Mouse (Mus musculus) limb, embryonic 12.5 days (tissue): ENCODE data around the gene N4bp3. TPM values are rescaled to one million over a fixed set of nuclear protein-coding genes. Genes with fewer than 3 reads are reported as not detected.

Source experiments
- ATAC-seq: fragments of 200-750 bp; cut with Nextera tagmentation; 2 replicates; pipeline ENCODE4 v1.8.0; 2017; ENCODE audit warnings: low read depth, moderate TSS enrichment; ENCODE audit not compliant: insufficient number of reproducible peaks, insufficient read depth, low FRiP score, low TSS enrichment
- H3K27ac ChIP-seq: fragments of 300-500 bp; sonication (generic); 2 replicates; pipeline ENCODE4 v1.5.1; 2016; ENCODE audit warnings: mild to moderate bottlenecking, moderate library complexity
- H3K27me3 ChIP-seq: fragments of 300-500 bp; sonication (generic); 2 replicates; pipeline ENCODE4 v1.6.1; 2016; ENCODE audit warnings: mild to moderate bottlenecking, moderate library complexity
- H3K36me3 ChIP-seq: fragments of 300-500 bp; sonication (generic); 2 replicates; pipeline ENCODE4 v1.6.1; 2016; ENCODE audit warnings: mild to moderate bottlenecking, moderate library complexity
- H3K4me1 ChIP-seq: fragments of 300-500 bp; sonication (generic); replicated peaks from 2 replicates; pipeline ENCODE4 v1.6.1; 2016
- H3K4me2 ChIP-seq: fragments of 300-500 bp; sonication (generic); 2 replicates; pipeline ENCODE4 v1.6.1; 2016; ENCODE audit warnings: mild to moderate bottlenecking, moderate library complexity
- H3K4me3 ChIP-seq: fragments of 300-500 bp; sonication (generic); replicated peaks from 2 replicates; pipeline ENCODE4 v1.5.1; 2016; ENCODE audit warnings: mild to moderate bottlenecking
- H3K9ac ChIP-seq: fragments of 300-500 bp; sonication (generic); replicated peaks from 2 replicates; pipeline ENCODE4 v1.6.1; 2016; ENCODE audit warnings: mild to moderate bottlenecking, moderate library complexity
- H3K9me3 ChIP-seq: fragments of 300-500 bp; sonication (generic); 2 replicates; pipeline ENCODE4 v1.6.1; 2016; ENCODE audit warnings: mild to moderate bottlenecking, moderate library complexity
- WGBS: fragments of 180-500 bp; shearing (Covaris S2); methylation state at CpG from one replicate; pipeline ENCODE4 v1.1.7; 2016; 5-methylcytosine and 5-hydroxymethylcytosine counted together
- polyA plus RNA-seq: library from polyadenylated mRNA; unstranded; fragments of >200 nt; fragmentation: Nextera tagmentation; extraction: Ambion mirVana; gene quantifications from 2 replicates; pipeline ENCODE4 v1.2.1, GENCODE M21; 2016

Gene N4bp3
- polyA plus RNA-seq, 1 experiment from 2014 or later: 28.0 TPM

DNA sequence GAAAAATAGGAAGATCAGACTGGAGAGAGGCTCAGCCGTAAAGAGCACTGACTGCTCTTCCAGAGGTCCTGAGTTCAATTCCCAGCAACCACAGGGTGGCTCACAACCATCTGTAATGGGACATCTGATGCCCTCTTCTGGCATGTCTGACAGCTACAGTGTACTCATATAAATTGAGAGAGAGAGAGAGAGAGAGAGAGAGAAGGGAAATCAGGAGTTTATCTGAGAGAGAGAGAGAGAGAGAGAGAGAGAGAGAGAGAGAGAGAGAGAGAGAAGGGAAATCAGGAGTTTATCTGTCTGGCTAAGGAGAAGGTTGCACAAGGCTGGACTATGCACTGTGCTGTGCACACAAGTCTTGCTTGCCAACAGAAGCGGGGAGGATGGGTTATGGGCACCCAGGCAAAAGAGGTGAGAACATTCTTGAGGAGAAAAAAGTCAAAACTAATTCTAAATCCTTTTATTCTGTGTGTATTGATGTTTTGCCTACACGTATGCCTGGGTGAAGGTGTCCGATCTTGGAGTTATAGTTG is 2.3 kb upstream of the N4bp3 start:
- H3K36me3 ChIP-seq: no peaks in the 10 kb centered on the region
- no peak overlapping the region for H3K4me3 ChIP-seq
- H3K9ac ChIP-seq: no peak overlapping the region
- no peaks in the 10 kb centered on the region; the same call in 1 of the 2 replicates for H3K9me3 ChIP-seq
- ATAC-seq: no peak
- H3K4me2 ChIP-seq: no peak overlapping the region
- WGBS: 95% methylated on average over 4 of the region's 4 CpGs
- H3K27me3 ChIP-seq: peaks cover 5% of the 10 kb centered on the region; the same call in 1 of the 2 replicates
- H3K4me1 ChIP-seq: peaks cover 38% of the 10 kb centered on the region
- H3K27ac ChIP-seq: no peak overlapping the region

DNA sequence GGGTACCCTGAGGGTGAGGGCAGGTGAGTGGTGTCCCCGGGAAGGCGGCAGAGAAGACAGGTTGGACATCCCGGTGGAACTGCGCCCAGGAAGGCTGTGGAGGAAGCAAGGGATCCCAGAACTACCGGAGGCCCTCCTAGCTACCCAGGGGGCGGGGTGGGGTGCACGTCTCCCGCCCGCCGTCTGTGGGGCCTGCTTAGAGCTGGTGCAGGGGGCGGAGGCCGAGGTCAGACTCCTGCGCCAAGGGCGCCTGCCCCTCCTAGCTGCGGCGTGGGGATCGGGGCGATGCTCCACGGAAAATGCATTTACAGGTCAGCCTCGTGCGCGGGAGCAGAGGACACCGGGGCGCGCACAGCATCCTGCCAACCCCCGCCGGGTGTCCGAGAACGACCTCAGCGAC is 381 bp downstream of the N4bp3 start:
- peaks cover 5% of the 10 kb centered on the region; the same call in 1 of the 2 replicates for H3K27me3 ChIP-seq
- H3K9me3 ChIP-seq: no peaks in the 10 kb centered on the region; the same call in 1 of the 2 replicates
- peaks cover 44% of the 10 kb centered on the region for H3K4me1 ChIP-seq
- peak overlapping the region; percentile 70 for H3K4me3 ChIP-seq
- ATAC-seq: 0 out of 2 replicates have a peak, but pooled peaks have one; percentile 13
- peak overlapping the region; percentile 93 for H3K4me2 ChIP-seq
- H3K27ac ChIP-seq: peak overlapping the region; percentile 67
- under 1% methylated on average over 25 of the region's 30 CpGs for WGBS
- peaks cover 6% of the 10 kb centered on the region for H3K36me3 ChIP-seq
- peak overlapping the region; percentile 81 for H3K9ac ChIP-seq

DNA sequence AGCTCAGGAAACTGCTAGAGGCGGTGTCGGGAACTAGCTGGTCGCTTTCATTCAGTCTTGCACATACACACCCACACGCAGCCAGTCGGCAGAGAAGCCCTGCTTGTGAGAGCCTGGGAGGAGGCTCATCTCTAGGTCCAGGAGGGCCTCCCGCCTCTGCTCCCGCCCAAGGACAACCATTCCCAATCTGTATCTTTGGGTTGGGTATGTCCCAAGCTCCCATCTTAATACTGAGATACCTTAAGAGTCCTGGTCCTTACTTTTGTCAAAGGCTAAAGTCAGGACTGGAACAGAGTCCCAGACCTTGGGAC is 798 bp downstream of the N4bp3 start:
- Histone ChIP-seq H3K27me3 (peaks cover 5% of the 10 kb centered on the region; the same call in 1 of the 2 replicates), H3K4me1 (peaks cover 44% of the 10 kb centered on the region), H3K9me3 (no peaks in the 10 kb centered on the region; the same call in 1 of the 2 replicates), H3K4me2 (peak overlapping the region; percentile 93), H3K27ac (peak overlapping the region; percentile 67), H3K9ac (peak overlapping the region; percentile 81), H3K36me3 (peaks cover 11% of the 10 kb centered on the region), H3K4me3 (peak overlapping the region; percentile 70)
- 4% methylated on average over 7 of the region's 7 CpGs for WGBS
- ATAC-seq: no peak

DNA sequence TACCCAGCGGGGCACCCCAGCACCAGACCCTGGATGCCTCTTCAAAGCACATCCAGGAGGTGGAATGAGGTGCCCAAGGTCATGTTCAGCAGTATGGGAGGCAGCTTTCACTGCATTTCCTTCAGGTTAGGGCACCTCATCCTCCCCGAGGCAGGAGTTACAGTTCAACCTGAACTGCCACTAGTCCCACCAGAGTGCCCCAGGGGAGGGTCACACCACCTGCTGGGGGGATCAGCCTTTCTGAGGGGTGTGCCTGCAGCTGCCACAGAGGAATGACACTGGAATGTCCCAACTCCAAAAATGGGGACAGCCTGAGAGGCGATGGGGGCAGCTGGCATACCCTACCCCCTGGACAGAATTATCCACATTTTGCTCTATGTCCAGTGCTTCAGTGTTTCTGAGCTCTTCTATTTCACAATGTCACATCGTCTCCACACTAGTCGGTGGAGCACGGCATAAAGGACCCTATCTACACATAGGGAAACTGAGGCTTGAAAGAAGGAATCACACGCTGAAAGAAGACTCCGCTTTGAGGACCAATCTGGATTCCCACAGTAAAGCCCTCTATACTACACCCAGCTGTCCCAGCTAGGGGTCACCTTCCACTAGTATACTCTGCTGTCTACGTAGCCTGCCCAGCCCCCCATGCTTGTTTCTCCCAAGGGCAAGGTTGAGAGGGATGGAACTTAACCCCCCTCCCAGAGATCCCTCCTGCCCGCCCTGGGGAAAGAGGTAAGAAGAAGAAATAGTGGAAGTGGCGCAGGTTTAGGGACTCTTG is 1.3 kb downstream of the N4bp3 start:
- peaks cover 5% of the 10 kb centered on the region; the same call in 1 of the 2 replicates for H3K27me3 ChIP-seq
- peaks cover 46% of the 10 kb centered on the region for H3K4me1 ChIP-seq
- 29% methylated on average over 11 of the region's 11 CpGs for WGBS
- H3K36me3 ChIP-seq: peaks cover 16% of the 10 kb centered on the region
- peak overlapping the region; percentile 70 for H3K4me3 ChIP-seq
- peak overlapping the region; percentile 83 for H3K27ac ChIP-seq
- ATAC-seq: 0 out of 2 replicates have a peak, but pooled peaks have one; percentile 15
- no peaks in the 10 kb centered on the region; the same call in 1 of the 2 replicates for H3K9me3 ChIP-seq
- peak overlapping the region; percentile 93 for H3K4me2 ChIP-seq
- H3K9ac ChIP-seq: peak overlapping the region; percentile 81

DNA sequence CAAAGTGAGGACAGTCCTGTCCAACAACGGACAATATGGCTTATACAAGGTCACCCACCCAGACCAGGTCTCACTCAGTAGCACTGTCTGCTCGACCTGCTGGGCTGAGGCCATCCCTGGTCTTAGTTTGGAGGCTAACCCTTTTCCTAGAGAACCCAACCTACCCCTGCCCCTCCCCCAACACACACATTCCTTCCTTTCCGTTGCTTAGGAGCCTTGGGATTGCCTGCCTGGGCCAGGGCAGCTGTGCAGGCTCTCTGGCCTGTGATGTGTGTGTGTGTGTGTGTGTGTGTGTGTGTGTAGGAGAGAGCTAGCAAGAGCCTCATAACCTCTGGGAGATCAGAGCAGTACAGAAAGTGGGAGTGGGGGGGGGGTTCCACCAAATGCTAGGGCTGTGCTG is 2.1 kb downstream of the N4bp3 start:
- peak overlapping the region; percentile 83 for H3K27ac ChIP-seq
- H3K4me2 ChIP-seq: peak overlapping the region; percentile 93
- peaks cover 23% of the 10 kb centered on the region for H3K36me3 ChIP-seq
- no peaks in the 10 kb centered on the region; the same call in 1 of the 2 replicates for H3K9me3 ChIP-seq
- H3K27me3 ChIP-seq: peaks cover 8% of the 10 kb centered on the region; the same call in 1 of the 2 replicates
- WGBS: 24% methylated on average over 3 of the region's 3 CpGs
- 0 out of 2 replicates have a peak, but pooled peaks have one; percentile 22 for ATAC-seq
- no peak overlapping the region; the same call in 1 of the 2 replicates for H3K9ac ChIP-seq
- peak overlapping the region; percentile 70 for H3K4me3 ChIP-seq
- H3K4me1 ChIP-seq: peaks cover 53% of the 10 kb centered on the region

DNA sequence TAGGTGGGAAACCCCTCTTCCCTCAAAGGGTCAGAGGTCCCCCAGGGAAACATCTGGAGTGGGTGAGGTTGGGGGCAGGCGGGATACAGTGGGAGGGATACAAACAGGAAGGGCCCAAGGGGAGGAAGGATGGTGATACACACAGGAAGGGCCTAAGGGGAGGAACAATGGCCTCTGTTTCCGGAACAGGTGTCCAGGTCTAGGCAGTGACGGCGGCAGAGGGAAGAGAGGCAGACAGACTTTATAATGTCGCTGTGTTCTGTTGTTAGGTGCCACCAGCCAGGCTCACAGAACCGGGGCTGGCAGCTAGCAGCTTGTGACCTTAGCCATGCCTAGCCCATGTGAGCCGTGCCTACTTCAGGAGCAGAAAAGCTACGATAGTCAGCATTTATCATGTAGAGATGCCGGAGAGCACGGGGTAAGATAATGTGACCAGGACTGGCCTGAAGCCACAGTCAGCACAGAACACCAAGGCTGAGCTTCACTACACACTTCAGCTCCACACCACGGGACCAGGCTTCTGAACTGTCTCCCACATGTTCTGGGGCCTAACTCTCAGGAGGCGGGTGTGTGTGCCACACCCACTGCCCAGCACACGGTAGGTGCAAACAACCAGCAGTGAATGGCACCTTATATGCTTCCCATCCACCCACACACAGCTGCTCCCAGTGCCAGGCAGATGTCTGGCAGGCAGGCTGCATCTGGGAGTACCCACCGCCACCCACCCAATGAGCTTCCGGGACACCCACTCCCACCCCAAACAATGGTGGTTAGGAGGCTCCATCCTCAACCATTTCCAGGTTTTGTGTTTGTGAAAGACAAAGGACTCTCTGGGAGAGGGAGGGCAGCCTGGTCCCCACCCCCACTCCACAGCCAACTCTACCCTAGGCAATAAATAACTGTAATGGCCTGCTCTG is 3.6 kb downstream of the N4bp3 start:
- Histone ChIP-seq H3K36me3 (peaks cover 37% of the 10 kb centered on the region), H3K9me3 (no peaks in the 10 kb centered on the region; the same call in 1 of the 2 replicates), H3K27me3 (peaks cover 11% of the 10 kb centered on the region; the same call in 1 of the 2 replicates), H3K4me2 (peak overlapping the region; percentile 93), H3K9ac (no peak overlapping the region), H3K27ac (peak overlapping the region; percentile 83), H3K4me3 (0 out of 2 replicates have a peak overlapping the region, but pooled peaks have one; percentile 4), H3K4me1 (peaks cover 57% of the 10 kb centered on the region)
- no peak for ATAC-seq
- WGBS: 56% methylated on average over 15 of the region's 15 CpGs

DNA sequence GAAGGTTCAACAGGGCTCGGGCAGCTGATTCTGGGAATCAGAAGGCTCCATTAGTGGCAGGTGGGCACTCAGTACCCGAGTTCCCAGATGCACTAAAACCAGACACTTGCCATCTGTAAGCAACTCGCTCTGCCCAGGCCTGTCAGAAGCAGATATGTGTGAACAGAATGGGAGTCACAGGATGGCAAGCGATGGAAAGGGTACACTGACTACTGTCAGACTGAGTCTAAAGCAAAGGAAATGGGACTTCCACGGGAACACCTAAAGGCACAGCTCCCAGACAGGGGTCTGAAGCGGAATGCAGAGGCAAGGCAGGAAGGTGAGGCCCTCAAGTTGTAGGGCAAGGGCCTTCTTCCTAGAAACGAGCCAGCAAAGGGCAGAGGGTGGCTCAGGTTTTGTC is 4.4 kb downstream of the N4bp3 start:
- no peak overlapping the region for H3K27ac ChIP-seq

DNA sequence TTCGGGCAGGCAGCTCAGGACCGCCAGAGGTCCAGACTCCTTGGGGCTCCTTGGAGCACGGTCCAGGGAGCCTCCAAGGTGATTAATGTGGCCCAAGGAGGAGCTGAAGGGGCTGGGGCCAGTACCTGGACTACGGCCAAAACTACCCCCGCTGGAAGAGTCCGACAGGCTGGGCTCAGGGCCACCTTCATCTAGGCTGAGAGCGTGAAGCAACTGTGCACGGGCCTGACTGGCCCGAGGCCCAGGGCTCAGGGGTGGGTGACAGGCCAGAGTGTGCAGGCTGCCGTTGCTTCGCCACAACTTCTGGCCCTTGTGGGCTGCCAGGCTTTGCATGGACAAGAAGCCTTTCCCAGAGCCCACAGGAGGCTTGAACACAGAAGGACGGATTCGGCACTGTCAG is 5.3 kb downstream of the N4bp3 start:
- Histone ChIP-seq H3K27me3 (peaks cover 11% of the 10 kb centered on the region; the same call in 1 of the 2 replicates), H3K27ac (no peak overlapping the region), H3K4me1 (peaks cover 51% of the 10 kb centered on the region), H3K9me3 (no peaks in the 10 kb centered on the region), H3K9ac (0 out of 2 replicates have a peak overlapping the region, but pooled peaks have one; percentile 42), H3K36me3 (peaks cover 37% of the 10 kb centered on the region), H3K4me2 (no peak overlapping the region), H3K4me3 (no peak overlapping the region)
- ATAC-seq: no peak
- WGBS: 86% methylated on average over 13 of the region's 13 CpGs

More for the DNA sequence above, 4.4 kb downstream of the N4bp3 start:
- Histone ChIP-seq H3K4me3 (no peak overlapping the region), H3K9ac (no peak overlapping the region), H3K36me3 (peaks cover 37% of the 10 kb centered on the region), H3K27me3 (peaks cover 11% of the 10 kb centered on the region; the same call in 1 of the 2 replicates), H3K9me3 (no peaks in the 10 kb centered on the region), H3K4me1 (peaks cover 57% of the 10 kb centered on the region), H3K4me2 (no peak overlapping the region)
- 69% methylated on average over 7 of the region's 7 CpGs for WGBS
- ATAC-seq: no peak

DNA sequence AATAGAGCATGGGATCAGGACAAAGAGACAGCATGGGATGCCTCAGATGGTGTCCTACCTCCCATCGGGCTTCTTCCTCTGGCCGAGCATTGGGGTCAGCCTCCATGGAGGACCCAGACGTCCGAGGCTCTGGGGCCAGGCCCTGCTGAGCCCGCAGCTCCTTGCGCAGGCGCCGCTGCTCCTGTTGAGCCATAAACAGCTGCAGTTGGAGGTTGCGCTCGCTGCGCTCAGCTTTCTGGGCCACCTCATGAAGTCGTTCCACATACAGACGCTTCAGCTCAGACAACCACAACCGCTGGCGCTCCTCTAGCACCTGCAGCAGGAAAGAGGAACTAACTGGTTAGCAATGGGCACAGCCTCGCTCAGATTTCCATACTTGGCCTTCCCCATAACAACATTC is 6.4 kb downstream of the N4bp3 start:
- Histone ChIP-seq H3K4me3 (no peak overlapping the region), H3K4me1 (peaks cover 40% of the 10 kb centered on the region), H3K4me2 (peak overlapping the region; percentile 24; the same call in 1 of the 2 replicates), H3K36me3 (peaks cover 37% of the 10 kb centered on the region), H3K9ac (no peak overlapping the region), H3K27me3 (0 out of 2 replicates have a peak, but pooled peaks cover 6% of the 10 kb centered on the region), H3K27ac (0 out of 2 replicates have a peak overlapping the region, but pooled peaks have one; percentile 29), H3K9me3 (no peaks in the 10 kb centered on the region)
- 76% methylated on average over 16 of the region's 16 CpGs for WGBS
- no peak for ATAC-seq

DNA sequence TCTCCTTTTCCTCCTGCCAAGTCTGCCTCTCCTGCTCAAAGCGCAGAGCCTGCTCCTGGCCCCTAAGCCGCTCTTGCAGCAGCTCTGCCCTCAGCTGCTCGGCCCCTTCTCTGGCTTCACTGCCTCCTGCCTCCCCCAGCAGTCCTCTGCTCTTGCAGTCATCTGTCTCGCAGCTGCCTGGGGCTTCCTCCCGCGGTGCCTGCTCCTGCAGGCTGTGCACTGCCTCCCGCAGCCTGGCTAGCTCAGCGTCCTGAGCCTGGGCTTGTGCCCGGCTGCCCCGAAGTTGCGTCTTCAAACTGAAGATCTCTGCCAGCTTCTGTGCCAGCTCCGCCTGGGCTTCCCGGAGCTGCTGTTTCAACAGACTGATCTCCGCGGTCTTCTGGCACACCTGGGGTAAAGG is 6.9 kb downstream of the N4bp3 start:
- Histone ChIP-seq H3K4me2 (peak overlapping the region; percentile 24; the same call in 1 of the 2 replicates), H3K36me3 (peaks cover 37% of the 10 kb centered on the region), H3K9ac (no peak overlapping the region), H3K27ac (peak overlapping the region; percentile 29; the same call in 1 of the 2 replicates), H3K4me1 (peaks cover 35% of the 10 kb centered on the region), H3K27me3 (0 out of 2 replicates have a peak, but pooled peaks cover 6% of the 10 kb centered on the region), H3K9me3 (no peaks in the 10 kb centered on the region), H3K4me3 (0 out of 2 replicates have a peak overlapping the region, but pooled peaks have one; percentile 3)
- 52% methylated on average over 15 of the region's 15 CpGs for WGBS
- ATAC-seq: no peak
